Mouse (Mus musculus) gastrocnemius, postnatal 36 days (tissue): ENCODE data around the gene Klhdc1. TPM values are rescaled to one million over a fixed set of nuclear protein-coding genes. Genes with fewer than 3 reads are reported as not detected.

Source experiments
- total RNA-seq, 2 experiments: library from RNA; stranded (reverse); gene quantifications; 2 replicates each; pipeline ENCODE4 v1.2.3; 2021

The Klhdc1 gene
- total RNA-seq, 2 experiments from 2014 or later, result 17.2 to 19.6 TPM

Other genes with a start within 250 kb of the Klhdc1 start
- 100 to 1,000 TPM; 736 to 913 TPM for gene Rps29, start 82.0 kb upstream of the Klhdc1 start, total RNA-seq
- not detected for gene Lrr1, start 72.4 kb upstream of the Klhdc1 start, total RNA-seq
- 100 to 1,000 TPM; 256 to 308 TPM for gene Rpl36al, start 57.1 kb upstream of the Klhdc1 start, total RNA-seq
- 1 to 10 TPM; 6.5 to 7.7 TPM for gene Mgat2, start 57.0 kb upstream of the Klhdc1 start, total RNA-seq
- 1 to 10 TPM; 1.9 to 3.2 TPM for gene Gm49383, start 44.1 kb upstream of the Klhdc1 start, total RNA-seq
- gene Dnaaf2, start 42.7 kb upstream of the Klhdc1 start, total RNA-seq, result under 1 TPM; 0.33 to 0.44 TPM
- 1 to 10 TPM; 1.5 to 1.8 TPM for gene Gm49384, start 36.9 kb upstream of the Klhdc1 start, total RNA-seq
- gene Pole2, start 13.0 kb upstream of the Klhdc1 start, total RNA-seq, result under 1 TPM; 0.30 to 0.33 TPM
- 100 to 1,000 TPM; 102 to 105 TPM for gene Klhdc2, start 55.5 kb downstream of the Klhdc1 start, total RNA-seq
- 10 to 100 TPM; 15.9 to 21.6 TPM for gene Nemf, start 116.0 kb downstream of the Klhdc1 start, total RNA-seq
- 10 to 100 TPM; 18.3 to 20.9 TPM for gene Arf6, start 131.0 kb downstream of the Klhdc1 start, total RNA-seq
- gene Gm9887, start 131.3 kb downstream of the Klhdc1 start, total RNA-seq, result not detected